Mouse (Mus musculus) liver, embryonic 15.5 days (tissue): ENCODE data around the gene Oprm1. TPM values are rescaled to one million over a fixed set of nuclear protein-coding genes. Genes with fewer than 3 reads are reported as not detected.

ENCODE experiments used
- ATAC-seq: fragments of 200-750 bp; cut with Nextera tagmentation; 2 replicates; pipeline ENCODE4 v1.8.0; 2017; ENCODE audit warnings: moderate number of reproducible peaks, mild to moderate bottlenecking, moderate library complexity; ENCODE audit not compliant: insufficient read depth
- H3K27ac ChIP-seq: fragments of 300-500 bp; sonication (generic); replicated peaks from 2 replicates; pipeline ENCODE4 v1.5.1; 2015; ENCODE audit warnings: mild to moderate bottlenecking, inconsistent platforms
- H3K27me3 ChIP-seq: fragments of 300-500 bp; sonication (generic); 2 replicates; pipeline ENCODE4 v1.6.1; 2015; ENCODE audit warnings: mild to moderate bottlenecking, inconsistent platforms
- H3K36me3 ChIP-seq: fragments of 300-500 bp; sonication (generic); replicated peaks from 2 replicates; pipeline ENCODE4 v1.6.1; 2015; ENCODE audit warnings: moderate library complexity, mild to moderate bottlenecking, inconsistent platforms
- H3K4me1 ChIP-seq: fragments of 300-500 bp; sonication (generic); replicated peaks from 2 replicates; pipeline ENCODE4 v1.6.1; 2015; ENCODE audit warnings: inconsistent platforms
- H3K4me2 ChIP-seq: fragments of 300-500 bp; sonication (generic); 2 replicates; pipeline ENCODE4 v1.6.1; 2015; ENCODE audit warnings: moderate library complexity, mild to moderate bottlenecking, inconsistent platforms
- H3K4me3 ChIP-seq: fragments of 300-500 bp; sonication (generic); replicated peaks from 2 replicates; pipeline ENCODE4 v1.5.1; 2015; ENCODE audit warnings: mild to moderate bottlenecking, inconsistent platforms
- H3K9ac ChIP-seq: fragments of 300-500 bp; sonication (generic); 2 replicates; pipeline ENCODE4 v1.6.1; 2015; ENCODE audit warnings: moderate library complexity, mild to moderate bottlenecking, inconsistent platforms
- H3K9me3 ChIP-seq: fragments of 300-500 bp; sonication (generic); replicated peaks from 2 replicates; pipeline ENCODE4 v1.6.1; 2016; ENCODE audit warnings: inconsistent platforms
- WGBS: fragments of 180-500 bp; shearing (Covaris S2); methylation state at CpG from one replicate; pipeline ENCODE4 v1.1.7; 2015; ENCODE audit warnings: mixed read lengths; ENCODE audit not compliant: insufficient replicate concordance; 5-methylcytosine and 5-hydroxymethylcytosine counted together
- polyA plus RNA-seq: library from polyadenylated mRNA; unstranded; fragments of >200 nt; fragmentation: Nextera tagmentation; extraction: Ambion mirVana; gene quantifications from 2 replicates; pipeline ENCODE4 v1.2.1, GENCODE M21; 2015

The Oprm1 gene
- polyA plus RNA-seq, 1 experiment from 2014 or later: not detected

DNA sequence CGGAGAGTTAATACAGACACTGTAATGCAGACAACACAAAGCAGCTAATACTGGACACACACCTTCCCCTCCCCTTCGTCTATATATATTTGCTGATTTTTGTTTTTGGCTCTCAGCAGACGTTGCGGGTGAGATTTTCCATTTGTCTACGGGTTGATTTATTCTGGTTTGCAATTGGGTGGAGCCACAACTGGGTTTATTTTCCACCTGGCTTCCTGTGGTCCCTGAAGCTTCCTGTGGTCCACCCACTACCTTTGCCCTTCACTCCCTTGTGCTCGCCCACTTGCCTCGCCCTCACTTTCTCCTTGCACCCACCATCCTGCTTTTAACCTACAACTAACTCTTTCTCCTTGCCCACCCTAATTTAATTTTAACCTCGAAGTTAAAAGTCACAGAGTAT is 252.2 kb downstream of the Oprm1 start:
- H3K9me3 ChIP-seq: no peaks in the 10 kb centered on the region
- H3K4me3 ChIP-seq: no peak overlapping the region
- no peak for ATAC-seq
- H3K4me2 ChIP-seq: no peak overlapping the region
- no peaks in the 10 kb centered on the region for H3K4me1 ChIP-seq
- 52% methylated on average over 8 of the region's 8 CpGs for WGBS
- H3K27ac ChIP-seq: no peak overlapping the region
- no peak overlapping the region for H3K9ac ChIP-seq
- H3K27me3 ChIP-seq: no peaks in the 10 kb centered on the region
- H3K36me3 ChIP-seq: no peaks in the 10 kb centered on the region

DNA sequence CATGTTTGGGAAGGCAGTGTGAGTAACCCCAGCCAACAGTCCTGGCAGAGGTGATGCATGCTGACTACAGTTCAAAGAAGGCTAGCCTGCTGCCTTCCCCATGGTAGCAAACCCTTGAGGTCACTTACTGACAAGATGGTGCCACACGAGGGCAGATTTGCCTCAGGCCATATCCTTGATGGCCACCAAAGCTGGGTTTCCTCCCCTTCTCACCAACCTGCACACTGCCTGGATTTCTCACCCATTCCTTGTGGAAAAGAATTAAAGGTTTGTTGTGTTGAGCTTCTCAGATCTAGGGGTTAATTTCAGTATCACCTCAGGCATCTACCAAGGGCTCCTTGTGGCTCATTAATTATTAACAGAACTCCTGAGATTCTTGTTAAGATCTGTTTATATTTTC is 256.9 kb downstream of the Oprm1 start:
- WGBS: 14% methylated on average over 1 of the region's 1 CpGs
- H3K4me3 ChIP-seq: no peak overlapping the region
- no peak overlapping the region for H3K4me2 ChIP-seq

DNA sequence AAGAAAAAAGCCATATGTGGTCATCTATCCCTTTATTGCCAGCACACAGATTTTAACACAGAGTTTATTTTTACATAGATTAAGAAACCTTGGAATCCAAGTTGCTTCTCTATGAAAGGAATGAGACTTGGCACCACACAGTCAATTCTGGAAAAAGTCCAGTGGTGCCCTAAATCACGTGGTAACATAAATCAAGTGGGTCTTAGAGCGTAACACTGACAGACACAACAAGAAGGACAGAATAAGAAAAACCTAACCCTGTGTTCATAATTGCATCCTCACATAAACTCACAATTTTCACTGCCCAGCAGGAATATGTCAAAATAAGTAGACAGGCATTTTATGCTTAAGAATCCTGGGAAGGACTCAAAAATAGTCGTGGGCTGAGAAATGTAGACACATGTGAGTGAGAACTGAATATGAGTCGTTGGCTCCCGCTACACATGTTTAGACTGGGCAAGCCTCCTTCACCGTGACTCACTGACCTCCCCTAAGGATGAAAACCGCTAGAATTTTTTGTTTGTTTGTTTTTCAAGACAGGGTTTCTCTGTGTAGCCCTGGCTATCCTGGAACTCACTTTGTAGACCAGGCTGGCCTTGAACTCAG is 261.6 kb downstream of the Oprm1 start:
- H3K36me3 ChIP-seq: no peaks in the 10 kb centered on the region
- 65% methylated on average over 7 of the region's 7 CpGs for WGBS
- H3K27ac ChIP-seq: no peak overlapping the region
- H3K4me2 ChIP-seq: no peak overlapping the region
- H3K4me1 ChIP-seq: no peaks in the 10 kb centered on the region
- no peaks in the 10 kb centered on the region for H3K9me3 ChIP-seq
- H3K4me3 ChIP-seq: no peak overlapping the region
- H3K27me3 ChIP-seq: no peaks in the 10 kb centered on the region
- H3K9ac ChIP-seq: no peak overlapping the region
- ATAC-seq: no peak

More for the DNA sequence above, 256.9 kb downstream of the Oprm1 start:
- Histone ChIP-seq H3K27ac (no peak overlapping the region), H3K9me3 (no peaks in the 10 kb centered on the region), H3K27me3 (no peaks in the 10 kb centered on the region), H3K4me1 (no peaks in the 10 kb centered on the region), H3K36me3 (no peaks in the 10 kb centered on the region), H3K9ac (no peak overlapping the region)
- ATAC-seq: no peak

DNA sequence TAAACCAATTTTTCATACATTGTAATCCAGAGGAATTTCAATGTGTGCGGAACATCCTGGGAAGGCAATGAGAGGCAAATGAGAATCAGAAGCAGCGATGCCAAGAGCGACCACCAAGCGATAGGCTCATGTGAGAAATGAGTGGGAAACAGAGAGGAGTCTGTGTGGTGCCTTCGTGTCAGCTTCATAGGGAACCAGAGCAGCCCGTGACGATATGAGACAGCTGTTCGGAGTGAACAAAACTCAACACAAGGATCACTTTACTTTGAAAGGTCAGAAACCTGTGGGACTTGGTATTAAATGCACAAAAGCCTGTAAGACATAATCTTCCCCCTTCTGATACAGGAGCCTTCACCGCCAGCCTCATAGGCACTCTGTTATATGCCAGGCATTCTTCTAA is 262.2 kb downstream of the Oprm1 start:
- ATAC-seq: no peak
- no peak overlapping the region for H3K27ac ChIP-seq
- H3K27me3 ChIP-seq: no peaks in the 10 kb centered on the region
- H3K36me3 ChIP-seq: no peaks in the 10 kb centered on the region
- H3K9ac ChIP-seq: no peak overlapping the region
- no peaks in the 10 kb centered on the region for H3K9me3 ChIP-seq
- H3K4me3 ChIP-seq: no peak overlapping the region
- H3K4me1 ChIP-seq: no peaks in the 10 kb centered on the region
- WGBS: 76% methylated on average over 9 of the region's 9 CpGs
- no peak overlapping the region for H3K4me2 ChIP-seq

DNA sequence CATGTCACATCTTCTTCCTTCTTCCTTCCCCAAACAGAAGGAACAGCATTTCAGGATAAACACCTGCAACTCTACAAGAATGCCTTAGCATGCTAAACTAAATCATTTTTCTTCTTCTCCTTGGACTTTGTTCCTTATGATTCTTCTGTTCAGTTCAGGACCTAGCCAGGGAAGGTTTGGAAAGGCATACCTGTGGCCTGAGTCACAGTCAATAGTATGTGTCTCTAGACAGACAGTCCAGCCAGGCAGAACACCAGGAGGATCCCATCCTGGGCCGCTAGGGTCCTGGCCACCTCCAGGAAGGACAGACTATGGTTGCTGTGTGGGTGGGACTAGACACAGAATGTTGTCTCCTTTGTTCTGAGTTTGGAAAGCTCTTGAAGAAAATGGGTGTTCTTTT is 266.7 kb downstream of the Oprm1 start:
- H3K9ac ChIP-seq: no peak overlapping the region
- ATAC-seq: no peak
- no peaks in the 10 kb centered on the region for H3K9me3 ChIP-seq
- no peak overlapping the region for H3K4me3 ChIP-seq
- no peaks in the 10 kb centered on the region for H3K36me3 ChIP-seq
- 50% methylated on average over 1 of the region's 1 CpGs for WGBS
- no peak overlapping the region for H3K27ac ChIP-seq
- H3K27me3 ChIP-seq: no peaks in the 10 kb centered on the region
- H3K4me2 ChIP-seq: no peak overlapping the region
- H3K4me1 ChIP-seq: no peaks in the 10 kb centered on the region

DNA sequence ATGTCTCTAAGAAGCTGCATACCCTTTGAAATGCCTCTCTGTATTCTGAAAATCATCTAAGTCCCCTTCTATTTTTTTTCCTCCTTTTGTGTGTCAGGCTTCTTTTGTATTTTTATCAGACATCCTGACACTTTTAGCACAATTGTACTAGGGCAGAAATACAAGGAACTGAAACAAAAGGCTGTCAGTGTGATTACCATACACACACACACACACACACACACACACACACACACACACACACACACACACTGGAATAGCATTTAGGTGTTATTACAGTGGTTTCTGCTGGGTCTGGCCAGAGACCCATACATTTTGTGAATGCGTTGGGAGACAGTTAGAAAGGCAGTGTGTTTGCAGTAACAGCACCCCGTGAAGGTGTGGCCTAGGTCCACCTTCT is 275.2 kb downstream of the Oprm1 start:
- no peak overlapping the region for H3K27ac ChIP-seq
- ATAC-seq: no peak
- no peaks in the 10 kb centered on the region; the same call in 1 of the 2 replicates for H3K4me1 ChIP-seq
- 67% methylated on average over 2 of the region's 2 CpGs for WGBS
- H3K27me3 ChIP-seq: no peaks in the 10 kb centered on the region
- H3K4me2 ChIP-seq: no peak overlapping the region
- no peak overlapping the region for H3K4me3 ChIP-seq
- no peaks in the 10 kb centered on the region for H3K36me3 ChIP-seq
- no peak overlapping the region for H3K9ac ChIP-seq
- no peaks in the 10 kb centered on the region for H3K9me3 ChIP-seq

DNA sequence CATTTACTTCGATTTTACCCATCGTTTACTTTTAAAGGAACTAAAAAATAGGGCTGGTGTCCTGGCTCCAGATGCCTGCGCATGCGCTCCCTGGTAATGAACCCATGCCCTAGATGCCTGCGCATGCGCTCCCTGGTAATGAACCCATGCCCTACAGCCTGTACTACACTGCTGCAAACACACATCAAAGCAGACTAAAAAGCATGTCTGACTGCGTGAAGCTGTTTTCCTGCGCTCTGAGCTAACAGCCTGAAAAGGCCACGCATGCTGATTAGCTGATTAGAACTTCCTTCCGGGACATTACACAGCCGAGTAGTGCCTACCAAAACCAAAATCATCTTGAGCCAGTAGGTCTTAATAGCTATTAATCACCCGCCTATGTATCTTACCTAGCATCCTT is 277.2 kb downstream of the Oprm1 start:
- ATAC-seq: no peak
- Histone ChIP-seq H3K4me3 (no peak overlapping the region), H3K27me3 (no peaks in the 10 kb centered on the region), H3K36me3 (no peaks in the 10 kb centered on the region), H3K4me1 (no peaks in the 10 kb centered on the region; the same call in 1 of the 2 replicates), H3K4me2 (no peak overlapping the region), H3K9me3 (no peaks in the 10 kb centered on the region), H3K9ac (no peak overlapping the region), H3K27ac (no peak overlapping the region)
- 49% methylated on average over 12 of the region's 12 CpGs for WGBS

DNA sequence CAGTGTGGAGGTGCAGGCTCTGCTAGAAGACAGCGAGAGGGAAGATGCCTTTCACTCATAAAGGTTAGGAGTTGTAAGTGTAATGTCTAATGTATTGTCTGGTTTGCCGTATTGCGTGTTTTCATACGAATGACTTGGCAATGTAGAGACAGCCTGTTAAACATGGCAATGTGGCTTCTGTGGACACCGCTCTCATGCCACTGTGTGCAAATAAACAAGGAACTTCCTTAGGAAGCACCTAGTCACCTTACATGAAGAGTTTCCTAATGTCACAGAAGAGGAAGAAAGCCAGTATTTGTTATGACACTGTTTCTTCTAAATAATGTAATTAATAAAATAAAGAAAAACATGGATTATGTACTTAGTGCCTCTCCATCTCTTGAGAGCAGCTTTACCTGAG is 278.9 kb downstream of the Oprm1 start:
- no peaks in the 10 kb centered on the region for H3K9me3 ChIP-seq
- no peak overlapping the region for H3K4me2 ChIP-seq
- WGBS: 71% methylated on average over 5 of the region's 5 CpGs
- no peak overlapping the region for H3K9ac ChIP-seq
- no peaks in the 10 kb centered on the region for H3K36me3 ChIP-seq
- H3K27me3 ChIP-seq: no peaks in the 10 kb centered on the region
- H3K4me1 ChIP-seq: no peaks in the 10 kb centered on the region; the same call in 1 of the 2 replicates
- ATAC-seq: no peak
- H3K4me3 ChIP-seq: no peak overlapping the region
- no peak overlapping the region for H3K27ac ChIP-seq

DNA sequence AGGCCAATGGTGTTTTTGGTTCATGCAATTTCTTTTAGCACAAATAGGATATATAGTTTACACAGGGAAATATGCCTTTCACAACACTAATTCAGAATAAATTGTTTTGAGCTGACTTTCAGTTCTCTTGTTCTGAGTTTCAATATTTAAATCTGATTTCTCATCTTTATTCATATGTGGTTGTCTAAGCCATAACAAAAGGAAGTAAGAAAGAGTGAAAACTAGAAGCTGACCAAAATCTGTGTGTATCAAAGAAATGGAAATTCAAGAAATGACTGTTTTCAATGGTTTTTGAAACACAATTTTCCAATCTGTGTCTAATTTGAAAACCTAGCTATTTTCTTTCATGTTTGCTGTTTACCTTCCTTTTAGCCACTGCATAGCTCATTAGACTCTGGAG is 282.7 kb downstream of the Oprm1 start:
- no peak overlapping the region for H3K9ac ChIP-seq
- no peak overlapping the region for H3K27ac ChIP-seq
- H3K9me3 ChIP-seq: no peaks in the 10 kb centered on the region
- no peaks in the 10 kb centered on the region for H3K36me3 ChIP-seq
- H3K4me2 ChIP-seq: no peak overlapping the region
- H3K4me3 ChIP-seq: no peak overlapping the region
- no peak for ATAC-seq
- no peaks in the 10 kb centered on the region for H3K4me1 ChIP-seq
- H3K27me3 ChIP-seq: no peaks in the 10 kb centered on the region

DNA sequence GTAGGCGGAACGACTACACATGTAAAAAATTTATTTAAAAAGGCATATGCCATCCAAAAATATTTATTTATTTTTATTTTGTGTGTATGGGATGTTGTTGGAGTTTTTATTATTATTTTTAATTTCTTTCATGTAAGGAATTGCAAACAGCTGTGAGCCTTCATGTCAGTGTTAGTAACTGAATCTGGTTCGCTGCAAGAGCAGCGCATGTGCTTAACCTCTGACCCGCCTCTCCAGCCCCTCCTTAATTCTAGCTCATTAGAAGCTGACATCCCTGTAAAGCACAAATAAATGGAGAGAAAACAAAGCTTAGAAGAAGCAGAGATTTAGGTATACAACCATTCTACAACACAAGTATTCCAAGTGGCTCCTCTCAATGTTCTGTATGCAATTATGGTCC is 285.6 kb downstream of the Oprm1 start:
- H3K27ac ChIP-seq: no peak overlapping the region
- H3K4me1 ChIP-seq: no peaks in the 10 kb centered on the region
- no peaks in the 10 kb centered on the region for H3K9me3 ChIP-seq
- WGBS: 73% methylated on average over 5 of the region's 5 CpGs
- H3K9ac ChIP-seq: no peak overlapping the region
- H3K4me2 ChIP-seq: no peak overlapping the region
- ATAC-seq: no peak
- no peaks in the 10 kb centered on the region for H3K36me3 ChIP-seq
- no peaks in the 10 kb centered on the region for H3K27me3 ChIP-seq
- no peak overlapping the region for H3K4me3 ChIP-seq

DNA sequence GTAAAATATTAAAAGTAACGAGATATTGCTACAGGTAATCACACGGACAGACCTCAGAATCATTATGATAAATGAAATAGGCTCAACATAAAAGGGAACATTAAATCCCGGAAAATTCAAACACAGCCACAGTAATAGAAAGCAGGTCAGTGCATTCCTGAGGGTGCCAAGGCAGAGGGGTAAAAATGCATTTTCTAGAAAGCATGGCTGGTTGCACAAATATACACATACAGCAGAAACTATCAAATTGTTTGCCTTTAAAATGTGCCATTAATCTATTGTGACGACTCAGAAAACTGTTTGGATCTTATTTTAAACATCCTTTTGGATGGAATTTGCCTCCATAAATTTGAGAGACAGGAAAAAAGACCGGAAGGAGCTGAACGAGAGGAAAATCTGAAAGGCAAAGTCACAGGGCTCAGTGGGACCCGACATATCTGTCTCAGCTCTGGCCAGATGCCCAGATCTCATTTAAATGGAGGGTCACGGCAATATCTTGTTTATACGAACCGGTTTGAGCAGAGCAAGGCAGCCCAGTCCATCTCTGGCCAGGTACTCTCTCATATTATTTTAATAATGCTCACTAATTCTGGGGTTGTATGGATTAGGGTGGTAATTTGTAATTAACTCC is 289.1 kb downstream of the Oprm1 start:
- Histone ChIP-seq H3K4me1 (no peaks in the 10 kb centered on the region), H3K4me2 (no peak overlapping the region), H3K27me3 (no peaks in the 10 kb centered on the region), H3K9ac (no peak overlapping the region), H3K27ac (no peak overlapping the region), H3K36me3 (no peaks in the 10 kb centered on the region), H3K4me3 (no peak overlapping the region), H3K9me3 (no peaks in the 10 kb centered on the region)
- WGBS: 59% methylated on average over 10 of the region's 10 CpGs
- no peak for ATAC-seq

DNA sequence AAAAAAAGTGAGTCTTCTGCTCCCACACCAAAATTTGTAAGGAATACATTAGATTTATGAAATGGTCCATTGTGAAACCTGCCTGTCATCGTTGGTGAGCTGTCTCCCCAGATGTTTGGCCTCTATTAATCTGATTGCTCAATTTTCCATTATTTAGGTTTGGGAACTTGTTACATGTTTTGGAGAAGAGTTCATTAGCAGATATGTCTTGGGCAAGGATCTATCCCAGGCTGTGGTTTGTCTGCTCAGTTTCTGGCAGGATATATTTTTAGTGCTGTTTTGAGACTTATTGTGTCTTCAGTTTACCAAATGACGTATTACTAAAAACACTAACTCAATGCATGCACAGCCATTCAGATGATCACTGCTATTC is 289.6 kb downstream of the Oprm1 start:
- no peak overlapping the region for H3K4me2 ChIP-seq
- no peak for ATAC-seq
- no peak overlapping the region for H3K27ac ChIP-seq

More for the DNA sequence above, 289.6 kb downstream of the Oprm1 start:
- no peaks in the 10 kb centered on the region for H3K27me3 ChIP-seq
- no peaks in the 10 kb centered on the region for H3K9me3 ChIP-seq
- H3K36me3 ChIP-seq: no peaks in the 10 kb centered on the region
- H3K9ac ChIP-seq: no peak overlapping the region
- 69% methylated on average over 2 of the region's 2 CpGs for WGBS
- H3K4me3 ChIP-seq: no peak overlapping the region
- H3K4me1 ChIP-seq: no peaks in the 10 kb centered on the region
